Mouse (Mus musculus) heart, embryonic 10.5 days (tissue): ENCODE measurements around the gene Gm20721. TPM values are rescaled to one million over a fixed set of nuclear protein-coding genes. Genes with fewer than 3 reads are reported as not detected.

ENCODE experiments used
- DNase-seq: peaks from one replicate; pipeline ENCODE4 v3.0.0-alpha.2; 2017; ENCODE audit warnings: low spot score
- H3K27ac ChIP-seq: fragments of 300-500 bp; sonication (generic); 2 replicates; pipeline ENCODE4 v1.5.1; 2016; ENCODE audit warnings: mild to moderate bottlenecking
- H3K27me3 ChIP-seq: fragments of 300-500 bp; sonication (generic); 2 replicates; pipeline ENCODE4 v1.6.1; 2016; ENCODE audit warnings: mild to moderate bottlenecking; ENCODE audit not compliant: poor library complexity, insufficient read depth, severe bottlenecking
- H3K36me3 ChIP-seq: fragments of 300-500 bp; sonication (generic); 2 replicates; pipeline ENCODE4 v1.6.1; 2016; ENCODE audit warnings: mild to moderate bottlenecking, moderate library complexity
- H3K4me1 ChIP-seq: fragments of 300-500 bp; sonication (generic); 2 replicates; pipeline ENCODE4 v1.6.1; 2016; ENCODE audit warnings: mild to moderate bottlenecking
- H3K4me3 ChIP-seq: fragments of 300-500 bp; sonication (generic); 2 replicates; pipeline ENCODE4 v1.5.1; 2016; ENCODE audit warnings: mild to moderate bottlenecking, moderate library complexity
- H3K9me3 ChIP-seq: fragments of 300-500 bp; sonication (generic); 2 replicates; pipeline ENCODE4 v1.6.1; 2016; ENCODE audit warnings: mild to moderate bottlenecking, moderate library complexity
- WGBS: fragments of 180-500 bp; shearing (Covaris S2); methylation state at CpG from one replicate; pipeline ENCODE4 v1.1.7; 2016; 5-methylcytosine and 5-hydroxymethylcytosine counted together
- polyA plus RNA-seq: library from polyadenylated mRNA; unstranded; fragments of >200 nt; fragmentation: Nextera tagmentation; extraction: Ambion mirVana; gene quantifications from 2 replicates; pipeline ENCODE4 v1.2.1, GENCODE M21; 2016

Gm20721 gene
- polyA plus RNA-seq, 1 experiment from 2014 or later: 20.6 TPM

- no peak for DNase-seq
- Histone ChIP-seq H3K4me1 (peaks cover 36% of the 10 kb centered on the region), H3K9me3 (peaks cover 3% of the 10 kb centered on the region; the same call in 1 of the 2 replicates), H3K4me3 (no peak overlapping the region), H3K27ac (no peak overlapping the region), H3K27me3 (peaks cover 54% of the 10 kb centered on the region), H3K36me3 (peaks cover 57% of the 10 kb centered on the region)
- 41% methylated on average over 7 of the region's 7 CpGs for WGBS
Measured at GRCm38 (mm10) chr2:174287921-174288320, 58.6 kb downstream of the Gm20721 start.

DNA sequence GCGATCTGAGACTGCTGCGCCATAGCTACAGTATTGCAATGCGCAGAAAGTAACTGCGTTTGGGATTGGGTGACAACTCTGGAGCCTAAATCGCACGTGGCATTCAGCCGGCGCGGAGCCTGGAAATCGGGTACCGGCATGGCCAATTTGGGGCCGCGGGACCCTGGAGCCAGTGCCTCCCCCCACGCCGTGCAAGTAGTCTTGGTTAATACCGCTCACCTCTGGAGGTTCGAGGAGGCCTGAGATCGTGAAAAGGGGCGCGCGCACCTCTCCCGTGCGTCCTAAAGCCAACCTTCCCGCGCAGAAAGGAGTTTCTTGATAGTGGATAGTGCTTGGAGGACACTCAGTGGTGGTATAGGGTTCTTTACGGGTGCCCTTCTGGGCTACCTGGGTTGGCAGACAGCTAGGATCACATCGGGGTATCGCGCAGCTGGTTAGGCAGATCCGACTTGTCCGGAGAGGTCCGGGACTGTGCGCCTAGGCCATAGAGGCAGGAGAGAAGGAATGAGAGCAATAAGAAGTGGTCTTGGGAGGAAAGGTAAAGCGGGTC is 60.5 kb downstream of the Gm20721 start:
- Histone ChIP-seq H3K36me3 (peaks cover 75% of the 10 kb centered on the region), H3K9me3 (peaks cover 3% of the 10 kb centered on the region; the same call in 1 of the 2 replicates), H3K4me3 (peak overlapping the region; percentile 18; the same call in 1 of the 2 replicates), H3K4me1 (peaks cover 19% of the 10 kb centered on the region), H3K27ac (no peak overlapping the region), H3K27me3 (peaks cover 54% of the 10 kb centered on the region)
- WGBS: 48% methylated on average over 34 of the region's 34 CpGs
- no peak for DNase-seq

DNA sequence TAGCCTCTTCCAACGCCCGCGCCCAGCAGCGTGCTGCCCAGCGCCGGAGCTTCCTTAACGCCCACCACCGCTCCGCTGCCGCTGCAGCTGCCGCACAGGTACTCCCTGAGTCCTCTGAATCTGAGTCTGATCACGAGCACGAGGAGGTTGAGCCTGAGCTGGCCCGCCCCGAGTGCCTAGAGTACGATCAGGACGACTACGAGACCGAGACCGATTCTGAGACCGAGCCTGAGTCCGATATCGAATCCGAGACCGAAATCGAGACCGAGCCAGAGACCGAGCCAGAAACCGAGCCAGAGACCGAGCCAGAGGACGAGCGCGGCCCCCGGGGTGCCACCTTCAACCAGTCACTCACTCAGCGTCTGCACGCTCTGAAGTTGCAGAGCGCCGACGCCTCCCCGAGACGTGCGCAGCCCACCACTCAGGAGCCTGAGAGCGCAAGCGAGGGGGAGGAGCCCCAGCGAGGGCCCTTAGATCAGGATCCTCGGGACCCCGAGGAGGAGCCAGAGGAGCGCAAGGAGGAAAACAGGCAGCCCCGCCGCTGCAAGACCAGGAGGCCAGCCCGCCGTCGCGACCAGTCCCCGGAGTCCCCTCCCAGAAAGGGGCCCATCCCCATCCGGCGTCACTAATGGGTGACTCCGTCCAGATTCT is 61.6 kb downstream of the Gm20721 start:
- Histone ChIP-seq H3K4me3 (peak overlapping the region; percentile 50), H3K4me1 (peaks cover 13% of the 10 kb centered on the region; the same call in 1 of the 2 replicates), H3K9me3 (peaks cover 3% of the 10 kb centered on the region; the same call in 1 of the 2 replicates), H3K27me3 (peaks cover 54% of the 10 kb centered on the region), H3K36me3 (peaks cover 86% of the 10 kb centered on the region), H3K27ac (no peak overlapping the region)
- DNase-seq: no peak
- WGBS: 54% methylated on average over 58 of the region's 58 CpGs

GRCm38 (mm10) chr2:174284011-174284410 is 62.5 kb downstream of the Gm20721 start, which contains the start of gene Gnas:
Gene Gnas (plus strand): TSS chr2:174284320.
- H3K27ac ChIP-seq: no peak within 1 kb of the TSS
- H3K4me3 ChIP-seq: peak within 1 kb of the TSS; percentile 50
- peaks cover 46% of the 10 kb centered on the region for H3K27me3 ChIP-seq
- 57% methylated on average over 19 of the region's 19 CpGs for WGBS
- peaks cover 89% of the 10 kb centered on the region for H3K36me3 ChIP-seq
- DNase-seq: no peak
- peaks cover 3% of the 10 kb centered on the region; the same call in 1 of the 2 replicates for H3K9me3 ChIP-seq
- H3K4me1 ChIP-seq: peaks cover 13% of the 10 kb centered on the region; the same call in 1 of the 2 replicates

DNA sequence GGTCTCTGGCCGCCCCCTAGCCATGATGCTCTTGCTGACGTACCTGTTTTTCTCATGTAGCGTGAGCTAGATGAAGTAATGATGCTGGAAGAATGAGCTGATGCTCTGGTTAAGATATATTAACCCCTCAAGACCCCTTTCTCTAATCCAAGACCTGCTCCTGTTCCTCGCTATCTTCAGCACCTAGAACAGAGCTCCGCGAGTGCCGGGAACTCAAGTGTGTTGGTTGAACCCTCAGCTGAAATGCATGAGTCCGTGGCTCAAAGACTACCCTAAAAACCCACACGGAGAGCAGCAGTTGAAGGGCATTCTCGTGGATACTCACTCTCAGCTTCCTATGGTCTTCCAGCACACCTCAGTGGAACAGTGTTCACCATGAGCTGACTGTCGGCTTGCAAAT is 63.2 kb downstream of the Gm20721 start:
- Histone ChIP-seq H3K27ac (no peak overlapping the region), H3K4me3 (peak overlapping the region; percentile 50), H3K9me3 (peaks cover 3% of the 10 kb centered on the region; the same call in 1 of the 2 replicates), H3K27me3 (peaks cover 41% of the 10 kb centered on the region), H3K36me3 (peaks cover 84% of the 10 kb centered on the region), H3K4me1 (peaks cover 13% of the 10 kb centered on the region; the same call in 1 of the 2 replicates)
- WGBS: 54% methylated on average over 11 of the region's 11 CpGs
- DNase-seq: no peak

Other genes starting within 250 kb of the Gm20721 start
- gene Npepl1, start 236.4 kb downstream of the Gm20721 start, polyA plus RNA-seq: 51.6 and 53.6 TPM in 2 replicates
- gene Gnas, start 62.4 kb downstream of the Gm20721 start, polyA plus RNA-seq: 964 and 1,128 TPM in 2 replicates
- gene Nelfcd, start 69.1 kb upstream of the Gm20721 start, polyA plus RNA-seq: 124 and 133 TPM in 2 replicates
- 124 and 133 TPM in 2 replicates for gene Ctsz, start 92.3 kb upstream of the Gm20721 start, polyA plus RNA-seq
- gene Tubb1, start 104.0 kb upstream of the Gm20721 start, polyA plus RNA-seq: 7.6 and 12.0 TPM in 2 replicates
- 675 and 791 TPM in 2 replicates for gene Atp5e, start 117.4 kb upstream of the Gm20721 start, polyA plus RNA-seq
- 161 and 170 TPM in 2 replicates for gene Prelid3b, start 126.4 kb upstream of the Gm20721 start, polyA plus RNA-seq